Mouse (Mus musculus): ENCODE results near the gene Tmem164.

DNA sequence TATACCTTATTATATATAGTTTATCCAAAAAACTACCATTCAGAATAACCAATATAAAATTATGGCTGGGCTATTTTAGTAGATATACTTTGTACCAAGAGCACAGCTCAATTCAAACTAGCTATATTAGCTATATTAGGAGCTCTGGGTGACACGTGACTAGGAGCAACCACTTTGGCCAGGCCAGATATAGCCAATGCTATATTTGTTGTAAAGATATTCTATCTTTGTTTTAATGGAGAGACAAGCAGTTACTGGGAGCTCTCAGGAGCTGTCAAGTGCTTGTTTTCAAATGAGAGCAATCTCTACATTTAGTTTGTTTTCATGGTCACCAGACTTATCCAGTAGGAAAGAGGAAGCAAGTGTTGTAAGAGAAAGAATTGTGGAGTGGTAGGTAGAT is 144.1 kb downstream of the Tmem164 start:
- no peak for TF ChIP-seq CTCF (IDR thresholded peaks at IDR 0.05; ENCODE audit: low read depth)
- TF ChIP-seq EP300 (optimal IDR thresholded peaks at IDR 0.05), result no peak

All from stomach, postnatal 0 days (tissue).